Mouse (Mus musculus): ENCODE results near the gene Gm8127. TPM values are rescaled to one million over a fixed set of nuclear protein-coding genes. Genes with fewer than 3 reads are reported as not detected.
"Not testable (repeated sequence)": the region's sequence is repeated elsewhere in the genome, so short reads cannot be mapped to it uniquely, and the experiment has no call there.

Gm8127 gene
- polyA plus RNA-seq, 1 experiment: not detected

DNA sequence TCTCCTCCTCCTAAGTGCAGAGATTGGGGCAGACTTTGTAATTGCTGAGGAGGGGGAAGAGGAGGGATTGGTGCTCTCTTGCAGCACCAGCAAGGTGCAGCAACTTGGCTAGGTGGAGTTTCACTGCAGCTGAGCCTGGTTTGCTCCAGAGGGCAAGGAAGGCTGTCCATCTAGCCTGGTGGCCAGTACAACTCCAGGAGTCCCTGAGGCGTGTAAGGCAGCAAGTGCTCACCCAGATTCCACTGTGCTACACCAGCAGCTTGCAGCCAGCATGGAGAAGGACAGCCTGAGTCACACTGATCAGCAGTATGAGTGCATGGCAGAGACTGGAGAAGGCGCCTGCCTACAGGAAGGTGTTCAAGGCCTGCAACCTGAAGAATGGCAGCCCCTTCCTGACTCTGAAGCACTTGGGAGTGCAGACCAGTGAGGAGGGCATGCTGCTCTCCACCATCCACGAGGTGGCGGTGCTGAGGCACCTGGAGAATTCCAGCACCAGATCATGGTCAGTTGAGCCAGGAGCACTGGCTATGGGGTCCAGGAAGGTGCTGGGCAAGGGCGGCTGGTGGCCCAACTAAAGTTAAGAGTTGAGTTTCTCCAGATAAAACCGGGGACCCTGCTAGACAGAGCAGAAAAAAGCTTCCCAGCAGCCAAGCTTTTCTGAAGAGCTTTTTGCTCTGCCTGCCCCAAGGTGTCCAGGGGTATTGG lies 42.9 kb downstream of the Gm8127 start:
- not testable (repeated sequence) for H3K9me3 ChIP-seq; H3K4me1 ChIP-seq; H3K36me3 ChIP-seq (replicated peaks; ENCODE audit: low read length); H3K27me3 ChIP-seq (replicated peaks); H3K4me3 ChIP-seq (replicated peaks)

DNA sequence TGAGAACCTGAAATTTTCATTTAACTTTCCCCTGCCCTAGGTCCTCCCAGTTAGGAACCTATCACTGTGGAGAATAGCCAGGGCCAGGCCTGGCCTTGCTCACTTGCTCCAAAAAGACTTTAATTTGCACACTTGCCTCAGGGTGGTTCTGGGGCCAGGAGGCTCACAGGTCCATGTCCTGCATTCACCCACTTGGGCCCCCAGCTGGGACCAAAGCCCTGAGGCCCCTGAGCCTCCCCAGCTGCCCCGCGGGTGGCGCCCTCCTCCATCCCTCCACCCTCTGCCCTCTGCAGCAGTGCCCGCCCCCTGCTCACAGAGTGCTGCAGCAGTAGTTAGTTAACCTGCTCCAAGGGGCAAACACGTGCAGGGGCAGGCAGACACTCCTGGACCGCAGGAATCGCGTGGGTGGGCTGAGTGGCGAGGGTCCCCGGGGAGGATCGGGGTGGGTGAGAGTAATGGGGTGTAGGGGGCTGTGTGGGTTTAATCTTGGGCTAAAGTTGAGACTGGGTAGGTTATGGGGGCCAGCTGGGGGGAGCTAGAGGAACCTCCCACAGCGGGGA lies 43.9 kb downstream of the Gm8127 start:
- not testable (repeated sequence) for H3K4me3 ChIP-seq (replicated peaks); H3K4me1 ChIP-seq; H3K9me3 ChIP-seq; H3K36me3 ChIP-seq (replicated peaks; ENCODE audit: low read length); H3K27me3 ChIP-seq (replicated peaks)

Other genes with a start within 250 kb of the Gm8127 start
- not detected in 2 replicates for gene Gm8094, start 217.2 kb downstream of the Gm8127 start, polyA plus RNA-seq (2012; ENCODE audit: insufficient read depth, low replicate concordance)
- not detected in 2 replicates for gene Gm8104, start 193.2 kb downstream of the Gm8127 start, polyA plus RNA-seq (2012; ENCODE audit: insufficient read depth, low replicate concordance)
- gene Gm7233, start 114.0 kb downstream of the Gm8127 start, polyA plus RNA-seq (2012; ENCODE audit: insufficient read depth, low replicate concordance): not detected in 2 replicates
- gene Gm8122, start 58.5 kb downstream of the Gm8127 start, polyA plus RNA-seq (2012; ENCODE audit: insufficient read depth, low replicate concordance): not detected in 2 replicates
- gene Gm8126, start 35.2 kb downstream of the Gm8127 start, polyA plus RNA-seq (2012; ENCODE audit: insufficient read depth, low replicate concordance): not detected in 2 replicates
- gene Gm9732, start 18.8 kb downstream of the Gm8127 start, polyA plus RNA-seq (2012; ENCODE audit: insufficient read depth, low replicate concordance): not detected in 2 replicates
- gene 1700001F09Rik, start 54.0 kb upstream of the Gm8127 start, polyA plus RNA-seq (2012; ENCODE audit: insufficient read depth, low replicate concordance): not detected in 2 replicates
- gene Gm8138, start 122.5 kb upstream of the Gm8127 start, polyA plus RNA-seq (2012; ENCODE audit: insufficient read depth, low replicate concordance): not detected in 2 replicates
- gene Gm5799, start 249.7 kb upstream of the Gm8127 start, polyA plus RNA-seq (2012; ENCODE audit: insufficient read depth, low replicate concordance): not detected in 2 replicates